Mouse (Mus musculus): Measurements from ENCODE around the gene Lrfn5.

The Lrfn5 gene

GRCm38 (mm10) chr12:61522829-61523370, at the start of gene Lrfn5:
TSS of gene Lrfn5 (plus strand) at chr12:61523150.
- peak; percentile 64 for DNase-seq (ENCODE audit: low spot score)

- peak; percentile 39 for DNase-seq (ENCODE audit: low spot score)
Observed at GRCm38 (mm10) chr12:61521501-61522147, 1.3 kb upstream of the Lrfn5 start.

- DNase-seq (ENCODE audit: low spot score) = no peak
Observed at GRCm38 (mm10) chr12:61522148-61522828, 662 bp upstream of the Lrfn5 start.

- peak; percentile 35 for DNase-seq (ENCODE audit: low spot score)
Observed at GRCm38 (mm10) chr12:61523631-61524182, 757 bp downstream of the Lrfn5 start.

- peak; percentile 38 for DNase-seq (ENCODE audit: low spot score)
Observed at GRCm38 (mm10) chr12:61524183-61524651, 1.3 kb downstream of the Lrfn5 start.

GRCm38 (mm10) chr12:61526199-61526598, 3.2 kb downstream of the Lrfn5 start:
- DNase-seq (ENCODE audit: low spot score) = peak; percentile 46

GRCm38 (mm10) chr12:61579949-61580348, 57.0 kb downstream of the Lrfn5 start:
- DNase-seq (ENCODE audit: low spot score) = no peak

GRCm38 (mm10) chr12:61600305-61600704, 77.4 kb downstream of the Lrfn5 start:
- DNase-seq (ENCODE audit: low spot score) = no peak

GRCm38 (mm10) chr12:61607871-61608270, 84.9 kb downstream of the Lrfn5 start:
- no peak for DNase-seq (ENCODE audit: low spot score)

- no peak for DNase-seq (ENCODE audit: low spot score)
Observed at GRCm38 (mm10) chr12:61610081-61610480, 87.1 kb downstream of the Lrfn5 start.

GRCm38 (mm10) chr12:61624532-61624931, 101.6 kb downstream of the Lrfn5 start:
- no peak for DNase-seq (ENCODE audit: low spot score)

- no peak for DNase-seq (ENCODE audit: low spot score)
Observed at GRCm38 (mm10) chr12:61654380-61654779, 131.4 kb downstream of the Lrfn5 start.

GRCm38 (mm10) chr12:61723158-61723557, 200.2 kb downstream of the Lrfn5 start:
- DNase-seq (ENCODE audit: low spot score) = peak; percentile 46

- DNase-seq (ENCODE audit: low spot score) = no peak
Observed at GRCm38 (mm10) chr12:61807073-61807605, 284.2 kb downstream of the Lrfn5 start.

GRCm38 (mm10) chr12:61823601-61824000, 300.7 kb downstream of the Lrfn5 start:
- no peak for DNase-seq (ENCODE audit: low spot score)

GRCm38 (mm10) chr12:61826311-61826710, 303.4 kb downstream of the Lrfn5 start:
- no peak for DNase-seq (ENCODE audit: low spot score)

- no peak for DNase-seq (ENCODE audit: low spot score)
Observed at GRCm38 (mm10) chr12:61842599-61843291, 319.8 kb downstream of the Lrfn5 start.

GRCm38 (mm10) chr12:61854183-61854582, 331.2 kb downstream of the Lrfn5 start:
- no peak for DNase-seq (ENCODE audit: low spot score)

Data from testis, postnatal 10 days (tissue).